Mouse (Mus musculus) liver, embryonic 14.5 days (tissue): ENCODE data around the gene Pex11a.

ENCODE experiments used
- CTCF ChIP-seq: IDR thresholded peaks from 2 replicates; pipeline ENCODE4 v1.5.1; 2016; ENCODE audit warnings: antibody characterized with exemption, low read depth, control low read depth
- EP300 ChIP-seq: IDR thresholded peaks from 2 replicates; pipeline ENCODE4 v1.6.1; 2016; ENCODE audit warnings: antibody characterized with exemption, low read depth

GRCm38 (mm10) chr7:79742277-79742658 lies 663 bp downstream of the Pex11a start:
- TF ChIP-seq CTCF (no peak), EP300 (no peak; the same call in 1 of the 2 replicates)
